Mouse (Mus musculus): Measurements from ENCODE around the gene Lrrc10b. TPM values are rescaled to one million over a fixed set of nuclear protein-coding genes. Genes with fewer than 3 reads are reported as not detected.

The Lrrc10b gene
- total and polyA plus RNA-seq, 3 experiments = not detected

DNA sequence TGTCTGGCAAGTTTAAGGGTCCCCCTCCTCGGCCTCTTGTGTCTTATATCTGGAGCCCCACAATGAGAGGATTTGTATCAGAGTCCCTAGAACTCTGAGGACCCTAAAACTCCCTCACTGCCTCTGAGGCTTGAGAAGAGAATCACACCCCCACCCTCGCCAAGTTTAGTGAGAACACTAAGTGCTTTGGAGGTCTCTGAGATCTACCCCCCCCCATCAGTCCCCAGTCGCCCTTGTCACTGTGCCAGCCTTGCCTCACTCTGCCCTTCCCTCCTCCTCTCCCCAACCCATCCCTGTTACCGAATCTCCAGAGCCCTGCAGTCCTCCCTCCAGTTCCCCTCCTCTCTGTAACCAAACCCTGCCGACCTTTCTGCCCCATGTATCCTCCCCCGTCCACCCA is 30.5 kb downstream of the Lrrc10b start:
- no peaks in the 10 kb centered on the region for H3K4me1 ChIP-seq (ENCODE audit: control insufficient read depth in 1 of 2, insufficient read depth in 2 of 2, low read length in 2 of 2)
- H3K9ac ChIP-seq (ENCODE audit: control insufficient read depth, low read depth, low read length, poor library complexity, severe bottlenecking) = no peak overlapping the region
- DNase-seq (ENCODE audit: low read depth, low spot score) = no peak
- H3K27ac ChIP-seq (ENCODE audit: control insufficient read depth, low read depth, low read length) = no peak overlapping the region
- no peak for TF ChIP-seq BHLHE40 (IDR thresholded peaks at IDR 0.05; ENCODE audit: borderline replicate concordance, low read depth, low read length)
- TF ChIP-seq POLR2AphosphoS5 (IDR thresholded peaks at IDR 0.05; ENCODE audit: borderline replicate concordance, low read depth, low read length) = no peak
- no peak for TF ChIP-seq CHD2 (IDR thresholded peaks at IDR 0.05; ENCODE audit: low read length)
- no peak for TF ChIP-seq USF1 (IDR thresholded peaks at IDR 0.05; ENCODE audit: low read depth, low read length)
- TF ChIP-seq EP300 (IDR thresholded peaks at IDR 0.05; ENCODE audit: low read depth in 1 of 2, low read length in 2 of 2) = no peak
- TF ChIP-seq NRF1 (IDR thresholded peaks at IDR 0.05; ENCODE audit: insufficient read depth, low read depth, low read length, poor library complexity, severe bottlenecking) = no peak
- no peak for TF ChIP-seq USF2 (IDR thresholded peaks at IDR 0.05; ENCODE audit: borderline replicate concordance in 1 of 2, insufficient read depth in 1 of 2, low read depth in 1 of 2, low read length in 2 of 2)
- no peak for TF ChIP-seq ZC3H11A (IDR thresholded peaks at IDR 0.05; ENCODE audit: low read depth, low read length)
- TF ChIP-seq ZMIZ1 (IDR thresholded peaks at IDR 0.05; ENCODE audit: low read depth, low read length) = no peak
- TF ChIP-seq POLR2AphosphoS2 (IDR thresholded peaks at IDR 0.05; ENCODE audit: low read length) = no peak
- TF ChIP-seq RCOR1 (IDR thresholded peaks at IDR 0.05; ENCODE audit: low read depth, low read length) = no peak
- no peak for TF ChIP-seq CTCF (IDR thresholded peaks at IDR 0.05 in 2 of 3, conservative IDR thresholded peaks at IDR 0.05 in 1 of 3; ENCODE audit: control insufficient read depth in 1 of 3, insufficient read depth in 1 of 3, low read depth in 2 of 3, low read length in 3 of 3, poor library complexity in 1 of 3, severe bottlenecking in 1 of 3)
- TF ChIP-seq RAD21 (IDR thresholded peaks at IDR 0.05; ENCODE audit: low read depth, low read length) = no peak
- no peak for TF ChIP-seq MYB (IDR thresholded peaks at IDR 0.05; ENCODE audit: low read depth, low read length)
- no peak for TF ChIP-seq GATA1 (IDR thresholded peaks at IDR 0.05; ENCODE audit: low read depth, low read length)
- TF ChIP-seq MAFK (IDR thresholded peaks at IDR 0.05; ENCODE audit: borderline replicate concordance, low read depth, low read length) = no peak
- no peak for TF ChIP-seq GABPA (IDR thresholded peaks at IDR 0.05; ENCODE audit: low read depth, low read length)
- no peak for TF ChIP-seq TCF12 (IDR thresholded peaks at IDR 0.05; ENCODE audit: low read depth, low read length)
- TF ChIP-seq NELFE (IDR thresholded peaks at IDR 0.05; ENCODE audit: low read depth, low read length) = no peak
- no peaks in the 10 kb centered on the region for H3K36me3 ChIP-seq (ENCODE audit: control insufficient read depth in 1 of 2, insufficient read depth in 2 of 2, low read length in 2 of 2)
- no peaks in the 10 kb centered on the region for H3K9me3 ChIP-seq (replicated peaks; ENCODE audit: insufficient read depth, low read length)
- H3K27me3 ChIP-seq (ENCODE audit: control insufficient read depth in 1 of 2, insufficient read depth in 2 of 2, low read length in 2 of 2) = no peaks in the 10 kb centered on the region; a peak in 1 of 4 replicates
- no peaks in the 10 kb centered on the region for H3K79me2 ChIP-seq (ENCODE audit: control insufficient read depth, insufficient read depth, low read length, poor library complexity)
- H3K4me3 ChIP-seq (ENCODE audit: control insufficient read depth in 1 of 2, insufficient read depth in 1 of 2, low read depth in 2 of 2, low read length in 2 of 2) = no peak overlapping the region

DNA sequence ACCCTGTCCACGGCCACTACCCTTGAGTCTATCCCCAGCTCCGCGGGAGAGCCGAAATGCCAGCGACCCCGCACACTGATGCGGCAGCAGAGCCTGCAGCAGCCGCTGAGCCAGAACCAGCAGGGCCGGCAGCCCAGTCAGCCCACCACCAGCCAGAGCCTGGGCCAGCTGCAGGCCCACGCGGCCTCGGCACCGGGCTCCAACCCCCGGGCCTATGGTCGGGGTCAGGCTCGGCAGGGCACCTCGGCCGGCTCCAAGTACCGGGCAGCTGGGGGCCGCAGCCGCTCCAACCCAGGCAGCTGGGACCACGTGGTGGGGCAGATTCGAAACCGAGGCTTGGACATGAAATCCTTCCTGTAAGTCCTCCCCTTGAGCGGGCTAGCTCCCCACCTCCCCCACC is 31.0 kb downstream of the Lrrc10b start:
- Histone ChIP-seq H3K9me3 (replicated peaks; ENCODE audit: insufficient read depth, low read length) (no peaks in the 10 kb centered on the region), H3K4me3 (ENCODE audit: control insufficient read depth in 1 of 2, insufficient read depth in 1 of 2, low read depth in 2 of 2, low read length in 2 of 2) (no peak overlapping the region), H3K79me2 (ENCODE audit: control insufficient read depth, insufficient read depth, low read length, poor library complexity) (no peaks in the 10 kb centered on the region), H3K4me1 (ENCODE audit: control insufficient read depth in 1 of 2, insufficient read depth in 2 of 2, low read length in 2 of 2) (no peaks in the 10 kb centered on the region), H3K36me3 (ENCODE audit: control insufficient read depth in 1 of 2, insufficient read depth in 2 of 2, low read length in 2 of 2) (no peaks in the 10 kb centered on the region), H3K27ac (ENCODE audit: control insufficient read depth, low read depth, low read length) (no peak overlapping the region), H3K27me3 (ENCODE audit: control insufficient read depth in 1 of 2, insufficient read depth in 2 of 2, low read length in 2 of 2) (no peaks in the 10 kb centered on the region; a peak in 1 of 4 replicates), H3K9ac (ENCODE audit: control insufficient read depth, low read depth, low read length, poor library complexity, severe bottlenecking) (no peak overlapping the region)
- no peak for TF ChIP-seq USF2 (IDR thresholded peaks at IDR 0.05; ENCODE audit: borderline replicate concordance in 1 of 2, insufficient read depth in 1 of 2, low read depth in 1 of 2, low read length in 2 of 2)
- no peak for TF ChIP-seq E2F4 (IDR thresholded peaks at IDR 0.05; ENCODE audit: borderline replicate concordance, low read depth, low read length)
- TF ChIP-seq MAZ (IDR thresholded peaks at IDR 0.05; ENCODE audit: low read depth, low read length) = no peak
- TF ChIP-seq POLR2AphosphoS2 (IDR thresholded peaks at IDR 0.05; ENCODE audit: low read length) = no peak
- TF ChIP-seq EP300 (IDR thresholded peaks at IDR 0.05; ENCODE audit: low read depth in 1 of 2, low read length in 2 of 2) = no peak
- TF ChIP-seq POLR2A (IDR thresholded peaks at IDR 0.05; ENCODE audit: control insufficient read depth in 1 of 2, insufficient read depth in 1 of 2, low read depth in 1 of 2, low read length in 2 of 2, poor library complexity in 1 of 2) = no peak
- no peak for TF ChIP-seq CHD1 (IDR thresholded peaks at IDR 0.05; ENCODE audit: low read depth, low read length)
- TF ChIP-seq BHLHE40 (IDR thresholded peaks at IDR 0.05; ENCODE audit: borderline replicate concordance, low read depth, low read length) = no peak
- no peak for TF ChIP-seq GATA1 (IDR thresholded peaks at IDR 0.05; ENCODE audit: low read depth, low read length)
- no peak for TF ChIP-seq GABPA (IDR thresholded peaks at IDR 0.05; ENCODE audit: low read depth, low read length)
- no peak for TF ChIP-seq MEF2A (IDR thresholded peaks at IDR 0.05; ENCODE audit: extremely low read depth, insufficient replicate concordance, low read depth, low read length, poor library complexity, severe bottlenecking)
- no peak for TF ChIP-seq KAT2A (conservative IDR thresholded peaks at IDR 0.05; ENCODE audit: low read depth, low read length)
- no peak for TF ChIP-seq NELFE (IDR thresholded peaks at IDR 0.05; ENCODE audit: low read depth, low read length)
- no peak for TF ChIP-seq ELF1 (IDR thresholded peaks at IDR 0.05; ENCODE audit: low read depth, low read length)
- no peak for TF ChIP-seq MAX (IDR thresholded peaks at IDR 0.05; ENCODE audit: low read length)
- TF ChIP-seq USF1 (IDR thresholded peaks at IDR 0.05; ENCODE audit: low read depth, low read length) = no peak
- no peak for TF ChIP-seq HCFC1 (IDR thresholded peaks at IDR 0.05; ENCODE audit: low read depth, low read length)
- DNase-seq (ENCODE audit: low read depth, low spot score) = no peak
